Mouse (Mus musculus): Measurements from ENCODE around the gene Phf1. TPM values are rescaled to one million over a fixed set of nuclear protein-coding genes. Genes with fewer than 3 reads are reported as not detected.
A peak's percentile ranks its signal among the peaks of the same experiment; 100 is the strongest.
"Not testable (repeated sequence)": the region's sequence is repeated elsewhere in the genome, so short reads cannot be mapped to it uniquely, and the experiment has no call there.

Phf1 gene
- polyA plus RNA-seq, 1 experiment from 2014 or later: 13.9 TPM

- not testable (repeated sequence) for H3K9me3 ChIP-seq
These were observed 25.3 kb upstream of the Phf1 start for GRCm38 (mm10) chr17:26907506-26907905.

GRCm38 (mm10) chr17:26915248-26915647 is 17.6 kb upstream of the Phf1 start:
- no peak overlapping the region for H3K4me2 ChIP-seq (replicated peaks)
- ATAC-seq (ENCODE audit: insufficient number of reproducible peaks, insufficient read depth, low FRiP score, low TSS enrichment): no peak
- H3K9ac ChIP-seq: no peak overlapping the region
- no peak overlapping the region for H3K4me3 ChIP-seq
- H3K27ac ChIP-seq: no peak overlapping the region
- 40% methylated on average over 1 of the region's 1 CpGs for WGBS
- no peaks in the 10 kb centered on the region for H3K27me3 ChIP-seq
- no peaks in the 10 kb centered on the region for H3K36me3 ChIP-seq
- H3K9me3 ChIP-seq: no peaks in the 10 kb centered on the region
- 0 out of 2 replicates have a peak, but pooled peaks cover 5% of the 10 kb centered on the region for H3K4me1 ChIP-seq

More at GRCm38 (mm10) chr17:26907506-26907905, 25.3 kb upstream of the Phf1 start:
- WGBS: 91% methylated on average over 15 of the region's 15 CpGs
- H3K4me1 ChIP-seq; H3K9ac ChIP-seq; H3K4me2 ChIP-seq (replicated peaks); H3K27ac ChIP-seq; H3K4me3 ChIP-seq; H3K36me3 ChIP-seq; ATAC-seq (ENCODE audit: insufficient number of reproducible peaks, insufficient read depth, low FRiP score, low TSS enrichment); H3K27me3 ChIP-seq: not testable (repeated sequence)

- Histone ChIP-seq H3K4me3 (peak within 1 kb of the TSS; percentile 73), H3K9ac (peak within 1 kb of the TSS; percentile 67), H3K27me3 (no peaks in the 10 kb centered on the region), H3K27ac (0 out of 2 replicates have a peak within 1 kb of the TSS, but pooled peaks have one; percentile 60), H3K4me2 (replicated peaks) (peak within 1 kb of the TSS; percentile 65), H3K4me1 (0 out of 2 replicates have a peak, but pooled peaks cover 5% of the 10 kb centered on the region), H3K9me3 (no peaks in the 10 kb centered on the region), H3K36me3 (peaks cover 9% of the 10 kb centered on the region; the same call in 1 of the 2 replicates)
- peak; percentile 98 for ATAC-seq (ENCODE audit: insufficient number of reproducible peaks, insufficient read depth, low FRiP score, low TSS enrichment)
- under 1% methylated on average over 59 of the region's 72 CpGs for WGBS
These were observed 16.0 kb upstream of the Phf1 start, which contains the start of gene Kifc5b for GRCm38 (mm10) chr17:26916711-26917482. Gene Kifc5b, plus strand, starts transcription at chr17:26917091.

GRCm38 (mm10) chr17:26917560-26917959 is 15.3 kb upstream of the Phf1 start:
- Histone ChIP-seq H3K4me3 (peak overlapping the region; percentile 73), H3K9ac (peak overlapping the region; percentile 67), H3K4me2 (replicated peaks) (peak overlapping the region; percentile 65)
- not testable (repeated sequence) for ATAC-seq (ENCODE audit: insufficient number of reproducible peaks, insufficient read depth, low FRiP score, low TSS enrichment); H3K27ac ChIP-seq; H3K27me3 ChIP-seq; H3K36me3 ChIP-seq; H3K9me3 ChIP-seq; H3K4me1 ChIP-seq
- whole genome bisulfite sequencing: 2% methylated on average over 12 of the region's 12 CpGs

GRCm38 (mm10) chr17:26918343-26918742 is 14.5 kb upstream of the Phf1 start:
- H3K9me3 ChIP-seq: no peaks in the 10 kb centered on the region
- no peak overlapping the region for H3K27ac ChIP-seq
- no peak for ATAC-seq (ENCODE audit: insufficient number of reproducible peaks, insufficient read depth, low FRiP score, low TSS enrichment)
- peak overlapping the region; percentile 65 for H3K4me2 ChIP-seq (replicated peaks)
- no peaks in the 10 kb centered on the region for H3K27me3 ChIP-seq
- no peak overlapping the region for H3K9ac ChIP-seq
- H3K36me3 ChIP-seq: peaks cover 12% of the 10 kb centered on the region; the same call in 1 of the 2 replicates
- WGBS: 72% methylated on average over 2 of the region's 2 CpGs
- H3K4me1 ChIP-seq: 0 out of 2 replicates have a peak, but pooled peaks cover 5% of the 10 kb centered on the region
- peak overlapping the region; percentile 73 for H3K4me3 ChIP-seq

- ATAC-seq (ENCODE audit: insufficient number of reproducible peaks, insufficient read depth, low FRiP score, low TSS enrichment); H3K27ac ChIP-seq; H3K27me3 ChIP-seq; H3K4me1 ChIP-seq; H3K9ac ChIP-seq; H3K4me2 ChIP-seq (replicated peaks); H3K4me3 ChIP-seq; H3K9me3 ChIP-seq: not testable (repeated sequence)
- WGBS: 71% methylated on average over 2 of the region's 2 CpGs
- peaks cover 17% of the 10 kb centered on the region for H3K36me3 ChIP-seq
These were observed 13.3 kb upstream of the Phf1 start for GRCm38 (mm10) chr17:26919516-26919915.

- H3K9ac ChIP-seq; H3K27ac ChIP-seq; H3K27me3 ChIP-seq; H3K4me1 ChIP-seq; H3K4me3 ChIP-seq; H3K9me3 ChIP-seq; H3K4me2 ChIP-seq (replicated peaks); ATAC-seq (ENCODE audit: insufficient number of reproducible peaks, insufficient read depth, low FRiP score, low TSS enrichment): not testable (repeated sequence)
- 94% methylated on average over 6 of the region's 6 CpGs for WGBS
- H3K36me3 ChIP-seq: peaks cover 39% of the 10 kb centered on the region
These were observed 10.5 kb upstream of the Phf1 start for GRCm38 (mm10) chr17:26922368-26922767.

- H3K4me2 ChIP-seq (replicated peaks); H3K27ac ChIP-seq; H3K4me3 ChIP-seq; ATAC-seq (ENCODE audit: insufficient number of reproducible peaks, insufficient read depth, low FRiP score, low TSS enrichment); H3K27me3 ChIP-seq; H3K9me3 ChIP-seq; H3K9ac ChIP-seq; H3K4me1 ChIP-seq: not testable (repeated sequence)
- peaks cover 61% of the 10 kb centered on the region for H3K36me3 ChIP-seq
- 92% methylated on average over 9 of the region's 9 CpGs for WGBS
These were observed 7.4 kb upstream of the Phf1 start for GRCm38 (mm10) chr17:26925414-26925813.

GRCm38 (mm10) chr17:26931795-26932194 is 1.1 kb upstream of the Phf1 start:
- not testable (repeated sequence) for H3K9ac ChIP-seq; H3K4me3 ChIP-seq; H3K27ac ChIP-seq; H3K4me2 ChIP-seq (replicated peaks); H3K27me3 ChIP-seq; H3K9me3 ChIP-seq; H3K4me1 ChIP-seq; ATAC-seq (ENCODE audit: insufficient number of reproducible peaks, insufficient read depth, low FRiP score, low TSS enrichment)
- 66% methylated on average over 7 of the region's 7 CpGs for WGBS
- H3K36me3 ChIP-seq: peaks cover 46% of the 10 kb centered on the region

- H3K36me3 ChIP-seq: peaks cover 42% of the 10 kb centered on the region
- H3K4me1 ChIP-seq: peaks cover 23% of the 10 kb centered on the region
- peak; percentile 13 for ATAC-seq (ENCODE audit: insufficient number of reproducible peaks, insufficient read depth, low FRiP score, low TSS enrichment)
- peak overlapping the region; percentile 85 for H3K4me3 ChIP-seq
- H3K9me3 ChIP-seq: no peaks in the 10 kb centered on the region
- peak overlapping the region; percentile 79 for H3K27ac ChIP-seq
- no peaks in the 10 kb centered on the region for H3K27me3 ChIP-seq
- WGBS: 8% methylated on average over 13 of the region's 13 CpGs
- H3K9ac ChIP-seq: peak overlapping the region; percentile 81
- peak overlapping the region; percentile 93 for H3K4me2 ChIP-seq (replicated peaks)
These were observed 567 bp downstream of the Phf1 start for GRCm38 (mm10) chr17:26933419-26933818.

GRCm38 (mm10) chr17:26933885-26934827 is 1.3 kb downstream of the Phf1 start:
- no peak for ATAC-seq (ENCODE audit: insufficient number of reproducible peaks, insufficient read depth, low FRiP score, low TSS enrichment)
- peak overlapping the region; percentile 85 for H3K4me3 ChIP-seq
- peaks cover 26% of the 10 kb centered on the region for H3K4me1 ChIP-seq
- H3K27me3 ChIP-seq: no peaks in the 10 kb centered on the region
- 83% methylated on average over 16 of the region's 16 CpGs for WGBS
- peaks cover 36% of the 10 kb centered on the region for H3K36me3 ChIP-seq
- peak overlapping the region; percentile 81 for H3K9ac ChIP-seq
- H3K9me3 ChIP-seq: no peaks in the 10 kb centered on the region
- H3K27ac ChIP-seq: peak overlapping the region; percentile 79
- H3K4me2 ChIP-seq (replicated peaks): peak overlapping the region; percentile 93
